Mouse (Mus musculus): ENCODE measurements around the gene Gpr84.

GRCm38 (mm10) chr15:103295851-103296250, 14.6 kb downstream of the Gpr84 start:
- TF ChIP-seq POLR2A (IDR thresholded peaks at IDR 0.05; ENCODE audit: extremely low read depth, insufficient read depth, low read length) (no peak), CTCF (IDR thresholded peaks at IDR 0.05; ENCODE audit: extremely low read depth, insufficient read depth, low read length) (no peak)
